Mouse (Mus musculus): ENCODE measurements around the gene Slc38a4. TPM values are rescaled to one million over a fixed set of nuclear protein-coding genes. Genes with fewer than 3 reads are reported as not detected.

The Slc38a4 gene
- polyA plus RNA-seq, 1 experiment from 2014 or later, result 5.0 TPM

DNA sequence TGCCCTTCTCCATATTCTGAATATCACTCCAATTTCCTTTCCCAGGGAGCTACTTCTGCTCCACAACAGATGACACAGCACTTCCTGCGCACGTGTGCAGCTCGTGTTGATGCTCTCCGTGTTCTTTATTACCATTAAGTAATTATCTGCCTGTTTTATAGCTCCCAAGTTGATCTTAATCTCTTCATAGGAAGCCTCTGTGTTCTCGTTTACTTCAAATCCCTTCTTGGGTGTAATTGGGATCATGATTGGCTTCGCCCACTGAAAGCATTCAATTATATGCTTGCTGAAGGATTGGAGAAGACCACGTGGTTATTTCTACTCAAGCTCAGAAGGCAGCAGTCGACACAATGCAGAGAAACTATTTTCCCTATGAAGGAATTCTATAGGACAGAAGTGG is 70.1 kb downstream of the Slc38a4 start:
- WGBS, result 31% methylated on average over 8 of the region's 8 CpGs
- no peak overlapping the region for H3K27ac ChIP-seq (replicated peaks)
- H3K4me3 ChIP-seq (replicated peaks), result no peak overlapping the region
- peak; percentile 92 for ATAC-seq (ENCODE audit: low FRiP score)
- peak overlapping the region; percentile 6; the same call in 1 of the 2 replicates for H3K4me2 ChIP-seq
- H3K9ac ChIP-seq (replicated peaks), result no peak overlapping the region
- H3K27me3 ChIP-seq (replicated peaks), result no peaks in the 10 kb centered on the region
- peaks cover 14% of the 10 kb centered on the region; the same call in 1 of the 2 replicates for H3K4me1 ChIP-seq
- H3K9me3 ChIP-seq (replicated peaks), result no peaks in the 10 kb centered on the region
- no peaks in the 10 kb centered on the region for H3K36me3 ChIP-seq

- 88% methylated on average over 13 of the region's 13 CpGs for WGBS
- H3K4me2 ChIP-seq, result no peak overlapping the region
- no peak for ATAC-seq (ENCODE audit: low FRiP score)
- H3K9me3 ChIP-seq (replicated peaks), result no peaks in the 10 kb centered on the region
- no peaks in the 10 kb centered on the region for H3K36me3 ChIP-seq
- H3K27ac ChIP-seq (replicated peaks), result no peak overlapping the region
- H3K27me3 ChIP-seq (replicated peaks), result no peaks in the 10 kb centered on the region
- H3K9ac ChIP-seq (replicated peaks), result no peak overlapping the region
- no peak overlapping the region for H3K4me3 ChIP-seq (replicated peaks)
- H3K4me1 ChIP-seq, result peaks cover 14% of the 10 kb centered on the region; the same call in 1 of the 2 replicates
Observed at GRCm38 (mm10) chr15:96983581-96984330, 72.0 kb downstream of the Slc38a4 start.

DNA sequence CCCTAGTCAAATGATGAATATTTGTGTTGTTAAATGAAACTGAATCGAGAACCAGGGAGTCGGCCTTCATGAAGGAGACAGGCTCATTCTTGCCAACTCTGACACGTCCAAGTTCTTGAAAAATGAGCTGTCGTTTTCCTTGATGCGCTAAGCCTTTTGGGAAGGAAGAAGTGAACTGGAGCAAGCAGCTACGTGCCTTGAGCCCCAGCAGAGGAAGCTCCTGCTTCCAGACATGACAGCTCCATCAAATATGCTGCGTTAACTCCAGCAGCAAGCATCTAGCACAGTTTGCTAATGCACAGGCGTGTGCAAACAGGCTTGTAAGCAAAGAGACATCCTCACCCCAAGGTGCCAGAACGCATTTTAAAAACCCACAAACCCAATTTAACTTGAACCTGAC is 80.6 kb downstream of the Slc38a4 start:
- no peak overlapping the region for H3K4me2 ChIP-seq
- WGBS, result 72% methylated on average over 9 of the region's 9 CpGs

GRCm38 (mm10) chr15:96974131-96974530 is 81.6 kb downstream of the Slc38a4 start:
- Histone ChIP-seq H3K36me3 (no peaks in the 10 kb centered on the region), H3K4me3 (replicated peaks) (no peak overlapping the region), H3K4me2 (no peak overlapping the region), H3K27ac (replicated peaks) (no peak overlapping the region), H3K9me3 (replicated peaks) (no peaks in the 10 kb centered on the region), H3K9ac (replicated peaks) (no peak overlapping the region), H3K4me1 (no peaks in the 10 kb centered on the region), H3K27me3 (replicated peaks) (no peaks in the 10 kb centered on the region)
- WGBS, result 63% methylated on average over 5 of the region's 5 CpGs
- ATAC-seq (ENCODE audit: low FRiP score), result no peak

More for the DNA sequence above, 80.6 kb downstream of the Slc38a4 start:
- no peak overlapping the region for H3K4me3 ChIP-seq (replicated peaks)
- ATAC-seq (ENCODE audit: low FRiP score), result no peak
- H3K27ac ChIP-seq (replicated peaks), result no peak overlapping the region
- H3K27me3 ChIP-seq (replicated peaks), result no peaks in the 10 kb centered on the region
- H3K9ac ChIP-seq (replicated peaks), result no peak overlapping the region
- H3K4me1 ChIP-seq, result no peaks in the 10 kb centered on the region
- no peaks in the 10 kb centered on the region for H3K9me3 ChIP-seq (replicated peaks)
- no peaks in the 10 kb centered on the region for H3K36me3 ChIP-seq

DNA sequence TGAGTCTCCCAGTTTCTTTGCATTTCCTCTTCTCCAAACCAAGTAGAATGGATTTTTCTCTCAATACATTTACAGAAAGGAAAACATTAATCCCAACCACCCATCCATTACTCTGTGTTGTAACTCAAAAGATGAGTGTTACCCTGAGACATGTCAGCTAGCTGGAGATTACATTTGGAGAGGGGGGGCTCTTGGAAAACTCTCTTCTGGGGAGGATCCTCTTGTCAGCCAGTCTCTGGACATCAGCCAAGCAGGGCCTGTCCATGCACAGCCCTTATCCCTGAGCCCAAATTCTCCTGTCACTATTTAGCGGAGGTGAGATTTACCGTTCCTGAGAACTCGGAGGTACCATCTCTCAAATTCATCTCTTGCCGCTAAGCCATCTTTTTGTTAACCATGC is 82.4 kb downstream of the Slc38a4 start:
- no peak overlapping the region for H3K27ac ChIP-seq (replicated peaks)
- no peak for ATAC-seq (ENCODE audit: low FRiP score)

GRCm38 (mm10) chr15:96972706-96973274 is 83.0 kb downstream of the Slc38a4 start:
- Histone ChIP-seq H3K4me1 (no peaks in the 10 kb centered on the region), H3K36me3 (no peaks in the 10 kb centered on the region), H3K9ac (replicated peaks) (no peak overlapping the region), H3K9me3 (replicated peaks) (no peaks in the 10 kb centered on the region), H3K27me3 (replicated peaks) (no peaks in the 10 kb centered on the region), H3K27ac (replicated peaks) (no peak overlapping the region), H3K4me2 (no peak overlapping the region), H3K4me3 (replicated peaks) (no peak overlapping the region)
- WGBS, result 93% methylated on average over 3 of the region's 3 CpGs
- ATAC-seq (ENCODE audit: low FRiP score), result no peak

More for the DNA sequence above, 82.4 kb downstream of the Slc38a4 start:
- WGBS, result 94% methylated on average over 4 of the region's 4 CpGs
- Histone ChIP-seq H3K4me3 (replicated peaks) (no peak overlapping the region), H3K9ac (replicated peaks) (no peak overlapping the region), H3K36me3 (no peaks in the 10 kb centered on the region), H3K9me3 (replicated peaks) (no peaks in the 10 kb centered on the region), H3K4me1 (no peaks in the 10 kb centered on the region), H3K27me3 (replicated peaks) (no peaks in the 10 kb centered on the region), H3K4me2 (no peak overlapping the region)

DNA sequence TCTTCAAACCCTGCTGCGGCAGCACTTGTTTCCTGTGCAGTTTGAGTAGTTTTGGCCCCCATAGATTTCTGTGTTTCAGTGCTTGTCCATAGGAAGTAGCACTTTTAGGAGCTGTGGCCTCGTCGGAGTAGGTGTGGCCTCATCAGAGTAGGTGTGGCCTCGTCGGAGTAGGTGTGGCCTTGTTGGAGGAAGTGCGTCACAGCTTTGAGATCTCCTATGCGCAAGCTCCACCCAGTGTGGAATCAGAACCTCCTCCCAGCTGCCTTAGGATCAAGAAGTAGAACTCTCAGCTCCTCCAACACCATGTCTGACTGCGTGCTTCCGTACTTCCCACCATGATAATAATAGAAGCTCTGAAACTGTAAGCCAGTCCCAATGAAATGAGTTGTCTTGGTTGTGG is 83.8 kb downstream of the Slc38a4 start:
- Histone ChIP-seq H3K27me3 (replicated peaks) (no peaks in the 10 kb centered on the region), H3K4me3 (replicated peaks) (no peak overlapping the region), H3K9ac (replicated peaks) (no peak overlapping the region), H3K9me3 (replicated peaks) (no peaks in the 10 kb centered on the region), H3K4me2 (no peak overlapping the region), H3K27ac (replicated peaks) (no peak overlapping the region), H3K36me3 (no peaks in the 10 kb centered on the region), H3K4me1 (no peaks in the 10 kb centered on the region)
- 95% methylated on average over 9 of the region's 9 CpGs for WGBS
- ATAC-seq (ENCODE audit: low FRiP score), result no peak

DNA sequence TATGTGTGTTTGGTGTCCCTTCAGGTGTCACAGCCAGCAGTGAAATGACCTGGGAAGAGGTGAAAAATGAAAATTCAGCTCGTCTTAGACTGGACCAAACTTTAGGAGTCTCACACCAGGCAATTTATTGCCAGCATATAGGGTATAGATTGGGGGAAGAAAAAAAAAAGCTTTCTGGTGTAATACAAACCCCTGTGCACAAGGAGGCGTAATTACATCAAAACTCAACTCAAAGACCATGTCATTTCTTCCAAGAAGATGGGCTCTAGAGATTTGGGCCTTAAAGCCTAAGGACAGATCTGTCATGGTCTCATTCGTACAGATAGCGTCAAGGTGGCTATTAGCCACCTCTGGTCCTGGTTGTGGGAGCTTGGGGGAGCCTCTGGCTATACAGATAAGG is 86.0 kb downstream of the Slc38a4 start:
- no peak overlapping the region for H3K4me3 ChIP-seq (replicated peaks)
- H3K9me3 ChIP-seq (replicated peaks), result no peaks in the 10 kb centered on the region
- ATAC-seq (ENCODE audit: low FRiP score), result no peak
- H3K4me2 ChIP-seq, result no peak overlapping the region
- no peaks in the 10 kb centered on the region for H3K4me1 ChIP-seq
- H3K36me3 ChIP-seq, result no peaks in the 10 kb centered on the region
- no peak overlapping the region for H3K27ac ChIP-seq (replicated peaks)
- H3K27me3 ChIP-seq (replicated peaks), result no peaks in the 10 kb centered on the region
- H3K9ac ChIP-seq (replicated peaks), result no peak overlapping the region
- WGBS, result 64% methylated on average over 4 of the region's 4 CpGs

- Histone ChIP-seq H3K4me2 (no peak overlapping the region), H3K36me3 (no peaks in the 10 kb centered on the region), H3K9me3 (replicated peaks) (no peaks in the 10 kb centered on the region), H3K27ac (replicated peaks) (no peak overlapping the region), H3K4me3 (replicated peaks) (no peak overlapping the region), H3K9ac (replicated peaks) (no peak overlapping the region), H3K4me1 (no peaks in the 10 kb centered on the region), H3K27me3 (replicated peaks) (no peaks in the 10 kb centered on the region)
- ATAC-seq (ENCODE audit: low FRiP score), result no peak
- 84% methylated on average over 11 of the region's 11 CpGs for WGBS
Observed at GRCm38 (mm10) chr15:96968741-96969140, 87.0 kb downstream of the Slc38a4 start.

DNA sequence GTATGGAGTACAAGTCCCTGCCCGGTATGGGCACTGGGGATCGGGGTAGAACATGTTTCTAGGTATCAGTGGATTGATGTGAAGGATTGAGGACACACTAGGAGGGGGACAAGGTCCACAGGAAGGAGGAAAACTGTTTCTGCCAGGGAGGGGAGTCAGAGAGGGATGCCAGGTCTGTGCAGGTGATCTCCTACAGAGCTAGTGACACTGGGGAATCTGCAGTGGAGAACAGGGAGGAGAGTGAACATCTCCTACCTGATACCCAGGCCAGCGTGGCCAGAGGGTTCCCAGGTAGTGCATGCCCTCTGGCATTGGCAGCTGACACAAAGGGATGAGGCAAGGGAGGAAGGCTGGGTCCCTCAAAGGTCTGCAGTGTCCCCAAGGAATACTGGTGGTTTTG is 89.4 kb downstream of the Slc38a4 start:
- no peaks in the 10 kb centered on the region for H3K9me3 ChIP-seq (replicated peaks)
- no peaks in the 10 kb centered on the region for H3K36me3 ChIP-seq
- H3K27ac ChIP-seq (replicated peaks), result no peak overlapping the region
- H3K9ac ChIP-seq (replicated peaks), result no peak overlapping the region
- no peak overlapping the region for H3K4me2 ChIP-seq
- WGBS, result 93% methylated on average over 3 of the region's 3 CpGs
- H3K4me1 ChIP-seq, result no peaks in the 10 kb centered on the region
- no peak overlapping the region for H3K4me3 ChIP-seq (replicated peaks)
- ATAC-seq (ENCODE audit: low FRiP score), result no peak
- no peaks in the 10 kb centered on the region for H3K27me3 ChIP-seq (replicated peaks)

- 71% methylated on average over 10 of the region's 10 CpGs for WGBS
- no peak overlapping the region for H3K27ac ChIP-seq (replicated peaks)
- H3K36me3 ChIP-seq, result no peaks in the 10 kb centered on the region
- no peaks in the 10 kb centered on the region for H3K9me3 ChIP-seq (replicated peaks)
- no peak overlapping the region; the same call in 1 of the 2 replicates for H3K4me2 ChIP-seq
- H3K27me3 ChIP-seq (replicated peaks), result no peaks in the 10 kb centered on the region
- ATAC-seq (ENCODE audit: low FRiP score), result no peak
- H3K4me1 ChIP-seq, result no peaks in the 10 kb centered on the region
- H3K9ac ChIP-seq (replicated peaks), result no peak overlapping the region
- H3K4me3 ChIP-seq (replicated peaks), result no peak overlapping the region
Observed at GRCm38 (mm10) chr15:96963735-96964134, 92.0 kb downstream of the Slc38a4 start.

DNA sequence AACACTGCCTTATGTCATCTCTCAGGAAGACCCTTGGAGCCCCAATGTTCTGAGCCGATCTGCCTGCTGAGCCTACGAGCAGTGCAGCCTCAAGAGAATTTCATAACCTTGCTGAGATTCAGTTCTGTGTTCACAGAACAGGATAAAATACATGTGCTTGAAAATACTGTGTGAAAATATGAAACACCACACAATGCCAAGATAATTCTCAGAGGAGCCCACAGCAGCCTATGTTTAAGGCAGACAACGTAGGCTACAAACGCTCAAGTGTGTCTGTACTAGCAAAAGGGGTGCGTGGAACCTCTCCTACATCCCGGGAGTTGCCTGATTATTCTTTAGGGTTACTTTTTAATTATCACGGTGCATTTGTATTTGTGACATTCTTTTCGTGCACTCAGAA is 92.4 kb downstream of the Slc38a4 start:
- Histone ChIP-seq H3K27me3 (replicated peaks) (no peaks in the 10 kb centered on the region), H3K36me3 (no peaks in the 10 kb centered on the region), H3K27ac (replicated peaks) (no peak overlapping the region), H3K4me3 (replicated peaks) (no peak overlapping the region), H3K4me1 (no peaks in the 10 kb centered on the region), H3K9me3 (replicated peaks) (no peaks in the 10 kb centered on the region), H3K4me2 (no peak overlapping the region), H3K9ac (replicated peaks) (no peak overlapping the region)
- 82% methylated on average over 8 of the region's 8 CpGs for WGBS
- no peak for ATAC-seq (ENCODE audit: low FRiP score)
